Mouse (Mus musculus) CD4-positive, CD25-positive, alpha-beta regulatory T cell, adult 4 months (primary cell): ENCODE results near the gene Mocs2. TPM values are rescaled to one million over a fixed set of nuclear protein-coding genes. Genes with fewer than 3 reads are reported as not detected.

Experiments used
- ATAC-seq: one replicate; pipeline ENCODE4 v1.8.0; 2017
- polyA plus RNA-seq, 2 experiments: library from polyadenylated mRNA; unstranded; fragments of 100-300 nt; shearing (Covaris generic); gene quantifications; one replicate each; pipeline ENCODE4 v1.2.1; 2017

The Mocs2 gene
- polyA plus RNA-seq, 2 experiments from 2014 or later, result 47.6 to 51.0 TPM

DNA sequence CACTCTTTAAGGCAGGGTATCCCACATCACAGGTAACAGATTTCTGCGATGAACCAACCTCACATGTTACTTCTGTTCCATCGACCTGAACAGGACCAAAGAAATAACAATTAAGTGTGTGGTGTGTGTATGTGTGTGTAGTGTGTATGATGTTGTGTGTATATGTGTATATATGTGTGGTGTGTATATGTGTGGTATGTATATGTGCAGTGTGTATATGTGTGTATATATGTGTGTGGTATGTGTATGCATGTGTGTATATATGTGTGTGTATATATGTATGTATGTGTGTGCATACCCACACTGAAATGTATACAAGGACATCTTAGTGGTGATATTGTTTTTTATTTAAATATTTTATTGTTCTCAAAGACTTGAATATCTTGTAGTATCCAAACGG lies 36.4 kb downstream of the Mocs2 start:
- ATAC-seq, result no peak

DNA sequence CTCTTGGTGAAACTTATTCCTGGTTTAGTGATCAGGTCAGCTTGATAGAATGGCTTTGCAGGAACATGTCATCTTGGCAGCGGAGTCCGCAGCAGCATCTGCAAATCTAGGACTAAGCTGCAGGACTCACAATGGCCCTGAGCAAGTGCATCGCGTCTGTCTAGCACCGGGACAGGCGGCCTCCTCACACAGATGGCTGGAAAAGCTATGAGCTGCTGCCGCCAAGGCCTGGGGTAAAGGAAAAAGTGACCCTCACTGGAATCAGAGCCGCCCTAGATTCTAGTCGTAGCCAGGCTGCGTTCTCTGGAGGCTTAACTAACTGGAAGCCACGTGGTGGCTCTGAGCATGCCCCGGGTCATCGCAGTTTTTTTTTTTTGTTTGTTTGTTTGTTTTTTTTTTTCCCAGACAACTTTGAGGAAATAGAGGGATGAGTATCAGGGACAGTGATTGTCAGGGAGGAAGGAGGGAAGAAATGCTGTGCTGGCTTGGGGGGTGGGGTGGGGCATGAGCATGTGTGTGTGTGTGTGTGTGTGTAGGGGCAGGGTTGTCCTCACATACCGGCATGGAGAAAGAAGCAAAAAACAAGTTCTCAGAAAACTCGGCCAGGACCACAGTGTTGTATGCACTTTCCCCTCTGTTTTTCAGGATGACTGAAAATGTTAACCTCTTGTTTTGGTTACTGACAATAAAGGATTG lies 37.7 kb downstream of the Mocs2 start:
- ATAC-seq, result no peak

DNA sequence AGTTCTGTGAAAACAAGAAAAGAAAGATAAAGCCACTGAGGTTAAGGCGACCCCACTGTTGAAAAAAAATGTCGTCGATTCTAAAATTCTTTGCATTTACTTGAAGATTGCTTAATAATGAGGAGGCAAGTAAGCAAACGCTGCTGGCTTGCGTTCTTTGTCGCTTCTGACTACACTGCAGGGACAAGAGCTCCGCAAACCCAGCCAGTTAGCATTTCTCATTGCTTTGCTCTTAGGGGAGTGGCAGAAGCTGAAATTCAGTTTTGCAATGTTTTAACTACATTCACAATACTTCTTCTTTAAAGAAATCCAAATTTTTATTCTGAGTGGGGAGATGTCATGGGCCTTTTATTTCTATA lies 38.2 kb downstream of the Mocs2 start:
- ATAC-seq, result no peak

DNA sequence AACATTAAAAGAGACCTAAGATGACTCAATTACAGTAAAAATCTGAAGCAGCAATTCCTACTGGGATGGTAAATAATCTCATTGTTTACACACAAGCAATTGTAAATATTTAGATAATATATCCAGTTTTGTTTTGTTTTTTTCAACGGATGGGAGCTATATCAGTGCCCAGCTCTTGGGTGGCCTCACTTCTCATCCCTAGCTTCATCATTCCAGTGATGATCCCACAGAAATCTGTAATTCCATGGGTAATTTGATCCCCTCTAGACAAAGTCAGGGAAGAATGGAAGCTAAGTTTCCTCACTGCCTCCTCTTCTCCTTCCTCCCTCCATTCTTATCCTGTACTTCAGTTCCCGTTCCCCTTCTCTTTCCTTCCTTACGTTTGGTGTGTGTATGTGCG lies 39.5 kb downstream of the Mocs2 start:
- no peak for ATAC-seq

DNA sequence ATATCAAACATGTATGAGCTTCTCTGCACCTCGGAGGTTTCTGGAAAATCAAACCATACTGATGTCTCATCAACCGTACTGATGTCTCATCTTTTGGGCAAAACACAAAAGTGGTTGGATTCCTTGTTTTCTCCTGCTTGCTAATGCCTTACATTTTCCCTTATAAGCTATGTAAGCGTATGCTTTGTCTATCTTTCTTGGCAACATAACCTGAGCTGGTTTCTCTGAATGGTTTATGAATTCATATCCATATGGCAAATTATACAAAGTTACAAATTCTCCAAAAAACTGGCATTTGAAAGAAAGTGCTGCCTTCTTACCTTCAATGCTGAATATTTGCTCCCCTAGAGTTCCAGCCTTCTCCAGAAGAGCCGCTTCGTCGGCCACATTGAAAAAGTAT lies 56.7 kb downstream of the Mocs2 start:
- ATAC-seq, result no peak

DNA sequence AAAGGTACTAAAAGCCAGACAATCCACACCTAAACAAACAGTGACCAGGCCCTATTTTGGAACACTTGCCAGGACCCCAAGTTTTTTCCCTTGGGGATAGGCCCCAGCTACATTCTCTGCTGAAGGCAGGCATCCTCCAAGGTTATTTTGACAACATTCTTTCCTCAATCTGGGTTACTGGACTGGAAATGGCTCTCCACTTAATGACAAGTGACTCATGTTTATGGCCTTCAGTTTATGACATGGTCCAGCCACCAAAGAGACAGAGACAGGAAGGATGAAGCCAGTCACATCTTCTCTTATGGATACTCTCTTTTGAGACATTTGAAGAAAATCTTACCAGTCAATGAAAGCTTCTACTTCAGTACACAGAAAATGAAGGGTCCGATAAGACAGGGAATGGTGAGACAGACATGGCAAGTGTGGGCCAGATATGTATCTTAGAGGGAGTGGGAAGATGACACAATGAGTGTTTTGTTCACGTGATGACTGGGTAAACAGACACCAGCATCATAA lies 58.0 kb downstream of the Mocs2 start:
- no peak for ATAC-seq

DNA sequence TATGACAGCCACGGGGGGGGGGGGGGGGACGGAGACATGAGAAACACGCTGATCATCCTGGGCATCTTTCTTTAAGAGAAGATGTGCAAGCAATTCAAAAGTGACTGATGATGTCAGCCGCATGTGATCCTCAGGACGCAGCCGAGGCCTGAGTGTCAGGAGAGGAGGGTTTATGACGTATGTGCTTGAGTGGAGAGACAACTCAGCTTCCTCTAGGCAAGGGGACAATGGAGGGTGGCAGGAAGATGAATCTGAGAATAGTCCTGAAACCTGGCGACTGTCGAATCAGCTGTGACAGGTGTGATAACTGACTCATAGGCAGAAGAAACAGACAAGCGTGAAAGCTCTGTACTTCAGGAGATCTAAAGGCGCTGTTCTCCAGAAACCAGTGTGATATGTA lies 60.6 kb downstream of the Mocs2 start:
- ATAC-seq, result peak; percentile 23

Other genes with a start within 250 kb of the Mocs2 start
- gene Itga2, start 113.9 kb downstream of the Mocs2 start, polyA plus RNA-seq, result 1 to 10 TPM; 5.8 to 7.8 TPM